Mouse (Mus musculus) left cerebral cortex, postnatal 4 days (tissue): ENCODE measurements around the gene Rpl26. TPM values are rescaled to one million over a fixed set of nuclear protein-coding genes. Genes with fewer than 3 reads are reported as not detected.

Experiments
- DNase-seq: peaks from one replicate; pipeline ENCODE4 v3.0.0-alpha.2; 2022
- intact Hi-C: fragments of 180-260 bp; cut with DNase I; formaldehyde crosslinking; loops from one replicate; pipeline ENCODE4 v1.15.1; 2025
- total RNA-seq, 2 experiments: library from RNA; stranded (reverse); gene quantifications; 2 replicates each; pipeline ENCODE4 v1.2.3; 2021

Gene Rpl26
- 100 to 1,000 TPM; 866 to 875 TPM for total RNA-seq

DNA sequence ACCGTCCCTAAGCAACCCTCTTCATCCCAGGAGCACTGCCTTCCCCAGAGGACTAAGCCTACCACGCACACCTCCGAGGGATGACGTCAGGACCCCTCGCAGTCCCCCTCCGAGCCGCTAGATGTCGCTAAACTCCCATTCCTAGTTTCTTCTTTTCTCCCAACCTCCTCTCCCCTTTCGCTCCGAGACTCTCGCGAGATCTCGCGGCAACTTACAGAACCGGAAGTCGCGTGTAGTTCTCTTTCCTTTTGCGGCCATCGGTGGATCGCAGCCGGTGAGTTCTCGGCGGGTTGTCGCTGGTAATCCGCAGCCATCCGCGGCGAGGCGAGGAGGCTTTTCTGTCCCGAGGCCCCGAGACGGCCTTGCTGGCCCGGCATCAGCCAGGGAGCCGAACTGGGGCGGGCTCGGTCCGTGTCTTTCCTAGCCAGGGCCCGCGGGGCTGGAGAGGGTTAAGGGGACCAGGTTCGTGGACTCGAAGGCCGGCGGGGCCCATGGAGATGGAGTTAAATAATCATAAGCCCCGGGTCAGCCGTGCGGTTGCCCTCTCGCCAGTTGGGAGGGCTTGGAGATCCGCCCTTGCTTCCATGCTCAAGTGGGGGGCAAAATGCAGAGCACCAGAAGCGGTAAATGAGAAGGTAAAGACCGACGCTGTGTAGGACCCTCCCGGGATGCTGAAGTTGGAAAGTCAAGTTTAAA, at the start of gene Rpl26:
Gene Rpl26 (plus strand): TSS at position 233 of the 696 bp plus-strand sequence.
- intact Hi-C loops = loop anchor here (5.0 kb wide), 1 partner anchor 81 kb away; no protein-coding TSS in a partner anchor
- peak; percentile 98 for DNase-seq

DNA sequence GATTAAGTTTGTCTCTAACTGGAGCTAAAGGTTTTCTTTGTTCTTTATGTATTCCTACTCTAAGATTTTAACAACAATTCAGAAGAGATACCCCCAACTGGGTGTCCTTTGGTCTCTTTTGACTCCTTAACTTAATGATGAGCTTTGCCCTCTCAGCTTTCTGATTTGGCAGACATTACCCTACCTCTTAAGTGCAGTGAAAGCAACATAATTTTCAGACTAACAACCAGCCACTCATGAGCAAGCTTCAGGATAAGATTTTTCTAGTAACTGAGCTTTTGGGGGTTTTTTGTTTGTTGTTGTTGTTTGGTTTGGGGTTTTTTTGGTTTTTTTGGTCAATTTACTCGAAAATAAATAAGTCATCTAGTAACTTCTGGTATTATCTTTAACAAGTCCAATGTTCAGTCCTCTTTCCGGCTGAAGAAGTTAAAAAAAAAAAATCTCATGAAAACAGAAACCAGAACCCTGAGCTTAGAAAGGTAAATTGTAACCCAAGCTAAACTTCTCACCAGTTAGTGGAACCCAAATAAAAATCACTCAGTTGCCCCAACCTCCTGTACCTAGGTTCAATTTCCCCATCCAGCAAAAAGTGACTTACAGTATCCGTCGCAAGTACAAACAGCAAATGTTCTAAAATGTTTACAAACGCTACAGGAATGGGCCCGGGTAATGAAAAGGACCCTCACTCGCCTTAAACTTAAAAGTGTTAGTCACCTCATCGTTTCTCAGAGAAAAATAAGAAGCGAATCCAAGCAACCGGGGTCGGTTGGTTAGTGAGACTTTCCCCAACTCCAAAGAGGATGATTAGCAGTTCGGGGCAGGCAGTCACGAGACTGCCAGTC, 49.5 kb upstream of the Rpl26 start:
- no peak for DNase-seq
- intact Hi-C loops = no loop called here

GRCm38 (mm10) chr11:68852486-68852901, 48.9 kb upstream of the Rpl26 start:
- intact Hi-C loops = no loop called here
- DNase-seq = peak; percentile 63

DNA sequence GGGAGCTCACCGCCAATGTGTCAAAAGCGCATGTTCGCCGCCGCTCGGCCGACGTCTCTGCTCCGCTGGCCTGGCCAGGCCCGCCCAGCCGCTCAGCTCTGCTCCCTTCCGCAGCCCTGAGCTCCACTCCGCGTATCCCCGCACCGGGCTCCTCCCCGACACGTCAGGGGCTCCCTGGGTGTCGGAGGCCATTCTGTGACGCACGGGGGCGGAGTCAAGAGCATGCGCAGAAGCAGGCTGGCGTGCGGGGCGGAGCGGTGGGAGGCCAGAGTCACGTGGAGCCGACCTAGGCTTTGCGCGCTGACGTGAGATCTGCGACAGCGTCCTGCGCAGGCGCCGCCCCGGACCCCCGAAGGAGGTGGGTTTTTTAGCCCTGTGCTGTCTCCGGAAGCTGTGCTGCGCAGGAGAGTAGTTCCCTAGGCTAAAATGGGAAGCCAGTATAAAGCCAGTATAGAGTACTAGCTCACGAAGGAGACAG, 48.4 kb upstream of the Rpl26 start:
- peak; percentile 100 for DNase-seq
- intact Hi-C loops = no loop called here

DNA sequence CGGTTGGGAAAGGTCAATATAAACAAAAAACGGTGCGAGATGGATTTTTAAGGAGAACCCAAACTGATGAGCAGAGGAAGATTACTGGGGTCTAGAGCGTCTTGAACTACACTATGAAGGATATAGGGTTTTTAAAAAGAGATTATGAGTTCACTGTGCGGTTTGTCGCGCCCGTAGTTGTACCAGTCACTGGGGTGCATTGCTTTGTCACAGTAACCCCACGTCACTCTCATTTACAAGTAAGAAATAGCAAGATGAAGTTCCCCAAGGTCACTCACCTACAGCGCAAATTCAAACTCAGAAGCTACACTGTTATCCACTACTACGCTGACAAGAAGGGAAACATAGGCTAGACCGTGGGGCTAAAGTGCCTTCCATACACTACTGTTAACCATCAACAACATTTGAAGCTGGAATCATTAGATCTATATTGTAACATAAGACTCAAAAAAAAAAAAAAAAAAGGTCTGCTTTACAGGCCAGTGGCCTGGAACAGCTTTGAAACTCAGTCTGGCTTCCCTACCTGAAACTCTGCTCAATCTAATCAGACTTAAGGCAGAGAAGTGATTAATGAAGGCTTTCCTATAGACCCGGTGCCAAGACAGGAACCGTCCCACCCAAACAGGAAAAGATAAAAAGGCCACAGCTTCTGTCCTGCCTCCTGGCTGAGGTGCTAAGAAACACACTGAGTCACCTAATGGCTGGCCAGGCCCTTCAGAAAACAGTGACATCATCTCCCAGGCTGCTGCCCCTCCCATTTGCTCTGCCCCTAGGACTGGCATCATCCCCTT, 47.6 kb upstream of the Rpl26 start:
- no peak for DNase-seq
- intact Hi-C loops = no loop called here

GRCm38 (mm10) chr11:68854621-68855020, 46.8 kb upstream of the Rpl26 start:
- intact Hi-C loops = no loop called here

DNA sequence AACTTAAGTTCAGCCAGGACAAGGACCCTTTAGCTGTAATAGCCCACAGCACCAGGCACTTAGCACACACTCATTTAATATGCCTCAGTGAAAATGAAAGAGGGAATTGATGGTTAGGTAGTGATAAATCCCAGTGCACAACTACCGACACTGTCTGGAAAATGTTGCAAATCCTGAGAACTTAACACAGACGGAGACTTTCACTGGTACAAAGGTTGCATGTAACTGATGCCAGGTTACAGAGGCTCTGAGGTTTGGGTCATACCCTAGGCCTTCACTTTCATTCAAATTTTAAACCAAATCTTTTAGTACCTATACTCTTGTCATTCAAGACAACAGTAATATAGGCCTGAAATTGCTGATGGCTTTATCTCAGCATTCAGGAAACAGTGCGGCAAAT, 44.1 kb upstream of the Rpl26 start:
- intact Hi-C loops = no loop called here
- DNase-seq = no peak

More at GRCm38 (mm10) chr11:68854621-68855020, 46.8 kb upstream of the Rpl26 start:
- DNase-seq = no peak

DNA sequence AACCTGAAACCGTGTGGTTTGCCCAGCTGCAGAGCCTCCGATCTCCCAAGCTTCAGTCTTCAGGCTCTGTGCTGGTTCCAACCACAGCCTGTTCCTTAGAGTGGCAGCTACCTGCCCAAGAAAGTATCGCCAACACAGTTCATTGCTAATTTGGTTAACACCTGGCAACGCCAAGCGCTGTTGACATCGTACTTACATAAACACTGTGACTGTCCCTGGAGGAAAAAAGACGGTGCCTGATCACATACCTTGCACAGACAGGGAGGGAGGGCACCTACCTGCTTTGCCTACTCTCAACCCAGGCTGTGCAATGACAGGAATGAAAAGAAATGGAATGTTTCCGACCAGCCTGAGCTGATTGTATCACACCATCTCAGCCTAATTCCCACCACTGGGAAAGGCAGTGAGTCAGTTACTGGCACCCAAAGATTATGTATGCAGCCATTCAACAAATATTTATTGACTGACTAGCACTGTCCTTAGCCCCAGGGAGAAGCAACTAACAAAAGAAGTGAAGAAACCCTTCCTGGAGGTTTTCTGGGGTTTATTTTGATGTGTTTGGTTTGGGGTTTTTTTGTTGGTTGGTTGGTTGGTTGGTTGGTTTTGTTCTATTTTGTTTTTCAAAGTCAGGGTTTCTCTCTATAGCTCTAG, 41.3 kb upstream of the Rpl26 start:
- intact Hi-C loops = no loop called here

GRCm38 (mm10) chr11:68862260-68862659, 39.1 kb upstream of the Rpl26 start:
- intact Hi-C loops = no loop called here
- DNase-seq = no peak

More for the DNA sequence above, 41.3 kb upstream of the Rpl26 start:
- no peak for DNase-seq

- intact Hi-C loops = no loop called here
- no peak for DNase-seq
Measured at GRCm38 (mm10) chr11:68863631-68864091, 37.7 kb upstream of the Rpl26 start.

- intact Hi-C loops = no loop called here
- no peak for DNase-seq
Measured at GRCm38 (mm10) chr11:68864544-68865189, 36.7 kb upstream of the Rpl26 start.

DNA sequence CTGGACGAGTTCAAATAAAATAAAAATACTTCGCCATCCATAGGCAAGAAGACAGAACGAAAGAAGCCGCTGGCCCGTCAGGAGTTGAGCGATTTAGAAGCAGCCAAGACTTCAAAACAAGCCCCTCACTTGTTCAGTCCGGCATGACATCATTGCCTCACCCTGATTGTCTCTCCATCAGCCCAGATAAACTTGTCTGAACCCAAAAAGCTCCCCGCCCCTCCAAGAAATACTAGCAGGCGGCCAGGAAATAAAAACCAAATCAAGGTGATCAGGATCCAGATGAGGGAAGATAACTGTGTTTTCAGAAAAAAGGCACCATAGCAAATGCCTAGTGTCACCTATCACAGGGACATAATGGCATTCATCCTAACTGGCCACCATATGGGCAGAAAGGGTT, 30.1 kb upstream of the Rpl26 start:
- DNase-seq = no peak
- intact Hi-C loops = no loop called here

GRCm38 (mm10) chr11:68871748-68872147, 29.6 kb upstream of the Rpl26 start, which contains the start of gene Ndel1:
TSS of gene Ndel1 (minus strand) at chr11:68871858.
- intact Hi-C loops = no loop called here

DNA sequence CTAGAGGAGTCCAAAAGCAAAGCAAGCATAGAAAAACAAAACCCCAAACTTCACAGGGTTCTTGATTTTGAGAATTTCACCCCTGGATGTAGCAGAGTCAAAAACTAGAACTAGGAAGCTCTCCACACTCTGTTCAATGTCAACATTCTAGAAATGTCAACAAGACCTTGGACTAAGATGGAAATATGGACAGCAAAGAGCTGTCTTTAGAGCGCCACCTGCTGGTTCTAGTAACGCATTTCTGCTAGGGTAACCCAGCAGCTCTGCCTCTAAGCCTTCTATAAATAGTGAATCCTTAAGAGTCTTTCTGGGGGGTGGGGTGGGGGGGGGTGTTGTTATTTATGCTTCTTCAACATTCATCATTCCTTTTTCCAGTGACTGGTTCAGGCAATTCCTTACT, 26.5 kb upstream of the Rpl26 start:
- DNase-seq = peak; percentile 56
- intact Hi-C loops = no loop called here

More at GRCm38 (mm10) chr11:68871748-68872147, 29.6 kb upstream of the Rpl26 start, which contains the start of gene Ndel1:
- DNase-seq = no peak

DNA sequence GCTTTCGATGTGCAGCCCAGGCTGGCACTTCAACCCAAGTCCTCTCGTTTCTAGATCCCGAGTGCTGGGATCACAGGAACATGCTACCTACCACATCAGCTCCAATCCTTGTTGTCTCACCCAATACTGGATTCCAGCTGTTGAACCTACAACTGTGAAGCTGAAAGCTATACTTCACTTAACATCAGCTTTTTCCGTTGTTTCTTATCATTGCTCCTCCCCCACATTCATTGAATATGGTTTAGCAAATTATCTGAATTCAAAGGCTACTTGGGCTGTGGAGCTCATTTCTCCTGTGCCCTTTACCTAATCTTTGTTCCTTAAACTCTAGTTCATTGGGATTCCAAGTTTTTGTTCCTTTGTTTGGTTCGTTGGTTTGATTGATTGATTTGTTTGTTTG, 22.6 kb upstream of the Rpl26 start:
- intact Hi-C loops = no loop called here
- DNase-seq = no peak

DNA sequence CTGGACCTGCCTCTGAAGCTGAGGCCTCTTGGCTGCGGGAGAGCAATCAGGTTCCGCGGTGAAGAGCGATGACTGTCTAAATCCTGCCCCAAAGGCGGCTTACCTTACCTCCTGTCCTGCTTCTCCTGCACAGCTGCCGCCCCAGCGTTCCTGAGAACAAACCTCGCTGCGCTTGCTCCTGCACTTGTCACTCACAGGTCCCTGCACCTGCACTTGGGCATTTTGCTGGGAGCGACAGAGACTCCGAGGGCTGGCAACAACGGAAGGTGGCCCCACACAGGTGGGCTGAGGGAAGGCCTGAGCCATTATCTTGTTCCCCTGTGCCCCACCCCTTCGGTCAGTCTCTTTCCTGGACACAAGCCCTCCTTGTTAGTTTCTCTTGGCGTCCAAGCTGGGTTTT, 19.3 kb upstream of the Rpl26 start:
- intact Hi-C loops = no loop called here
- DNase-seq = no peak

- no peak for DNase-seq
- intact Hi-C loops = no loop called here
Measured at GRCm38 (mm10) chr11:68883843-68884242, 17.5 kb upstream of the Rpl26 start.

DNA sequence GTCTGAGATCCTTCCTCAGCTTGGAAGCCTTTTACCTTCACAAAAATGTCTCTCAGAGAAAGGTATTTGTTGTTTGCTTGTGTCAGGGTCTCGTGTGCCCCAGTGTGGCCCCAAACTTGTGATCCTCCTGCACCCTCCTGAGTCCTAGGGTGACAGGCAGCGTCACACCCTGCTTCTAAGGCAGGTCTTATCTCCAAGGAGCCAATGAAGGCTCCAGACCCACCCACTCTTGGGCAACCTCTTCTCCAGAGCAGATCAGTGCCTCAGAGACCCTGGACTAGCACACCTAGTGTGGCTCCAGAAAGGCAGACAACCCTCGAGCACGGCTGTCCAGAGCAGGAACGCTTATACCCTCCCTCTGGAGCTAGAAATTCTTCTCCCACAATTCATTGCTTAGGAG, 17.0 kb upstream of the Rpl26 start:
- DNase-seq = no peak
- intact Hi-C loops = no loop called here

DNA sequence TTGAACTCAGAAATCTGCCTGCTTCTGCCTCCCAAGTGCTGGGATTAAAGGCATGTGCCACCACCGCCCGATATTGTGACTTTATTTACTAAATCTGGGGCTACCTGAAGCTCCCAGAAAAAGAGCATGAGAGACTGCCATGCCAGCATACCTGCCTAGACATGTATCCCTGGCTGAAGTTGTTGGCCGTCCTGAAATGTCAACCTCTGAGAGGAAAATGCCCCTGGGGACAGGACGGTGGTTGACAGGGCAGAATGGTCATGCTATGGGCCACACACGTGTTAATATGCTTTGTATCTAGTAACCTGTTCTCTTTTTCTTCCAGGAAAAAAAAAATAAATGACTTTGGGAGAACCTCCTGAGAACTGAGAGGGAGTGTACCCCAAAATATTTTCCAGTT, 15.3 kb upstream of the Rpl26 start:
- DNase-seq = no peak
- intact Hi-C loops = no loop called here

DNA sequence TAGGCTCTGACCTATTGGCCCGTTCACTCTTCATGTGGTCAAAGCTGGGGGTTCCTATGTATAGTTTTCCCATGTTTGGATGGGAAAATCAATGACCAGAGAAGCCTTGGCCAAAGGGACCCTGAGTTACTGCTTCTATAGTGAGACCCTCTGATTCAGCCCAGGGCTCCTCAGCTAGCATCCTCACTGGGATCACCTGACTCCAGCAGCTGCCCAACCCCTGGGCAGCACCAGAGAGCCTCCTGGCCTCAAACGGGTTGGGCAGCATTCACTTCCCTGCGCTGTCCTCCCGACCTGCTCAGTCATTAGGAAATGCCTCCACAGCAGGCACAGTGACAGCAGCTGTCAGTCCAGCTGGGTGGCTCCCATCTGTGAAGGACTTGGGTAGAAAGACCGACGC, 13.1 kb upstream of the Rpl26 start, which contains the start of gene Rnf222:
Gene Rnf222 (plus strand): TSS at position 301 of the 400 bp plus-strand sequence.
- intact Hi-C loops = no loop called here
- DNase-seq = no peak
